Mouse (Mus musculus) cerebellum, postnatal 25 days (tissue): ENCODE results near the gene Gse1.

Experiments used
- DNase-seq, 2 experiments: peaks; one replicate each; pipeline ENCODE4 v3.0.0; 2021; ENCODE audit warnings: mixed read lengths in 2 of 2

The Gse1 gene

DNA sequence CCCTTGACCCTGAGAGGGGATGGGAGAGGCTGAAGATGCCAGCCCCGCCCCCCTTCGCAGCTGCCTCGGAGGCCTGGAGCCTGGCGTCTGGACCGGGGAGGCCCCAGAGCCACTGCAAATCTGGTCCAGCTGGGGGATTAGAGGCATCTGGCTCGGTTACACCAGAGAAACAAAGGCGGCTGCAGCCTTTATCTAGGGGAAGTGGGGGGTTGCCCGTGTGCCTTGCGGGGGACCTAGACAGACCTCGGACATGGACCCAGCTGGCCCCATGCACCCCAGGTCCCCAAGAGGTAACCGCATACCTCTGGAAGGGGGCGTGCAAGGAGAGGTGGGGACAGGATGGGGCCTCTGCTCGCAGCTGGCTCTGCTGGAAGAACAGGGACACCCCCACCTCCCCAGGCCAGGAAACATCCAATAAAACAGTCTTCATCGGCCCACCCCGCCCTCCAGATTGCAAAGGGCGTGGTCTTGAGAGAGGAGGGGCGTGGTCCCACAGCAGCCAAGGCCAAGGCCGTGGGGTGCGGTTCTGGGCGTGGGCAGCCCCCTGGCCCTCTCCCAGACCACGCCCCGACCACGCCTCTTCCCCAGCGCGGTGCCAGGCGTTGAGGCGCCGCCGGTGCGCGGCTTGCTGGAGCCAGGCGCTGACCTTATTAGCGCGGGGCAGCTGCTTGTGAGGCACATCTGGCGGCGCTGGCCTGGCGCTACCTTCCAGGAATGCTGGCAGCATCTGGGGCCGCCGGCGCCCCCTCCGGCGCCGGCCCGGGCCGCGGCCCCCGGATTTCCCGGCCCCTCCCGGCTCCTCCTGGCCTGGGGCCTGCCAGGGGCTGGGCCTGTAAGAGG is 48.0 kb downstream of the Gse1 start:
- peak; percentile 42 to 65 for DNase-seq

DNA sequence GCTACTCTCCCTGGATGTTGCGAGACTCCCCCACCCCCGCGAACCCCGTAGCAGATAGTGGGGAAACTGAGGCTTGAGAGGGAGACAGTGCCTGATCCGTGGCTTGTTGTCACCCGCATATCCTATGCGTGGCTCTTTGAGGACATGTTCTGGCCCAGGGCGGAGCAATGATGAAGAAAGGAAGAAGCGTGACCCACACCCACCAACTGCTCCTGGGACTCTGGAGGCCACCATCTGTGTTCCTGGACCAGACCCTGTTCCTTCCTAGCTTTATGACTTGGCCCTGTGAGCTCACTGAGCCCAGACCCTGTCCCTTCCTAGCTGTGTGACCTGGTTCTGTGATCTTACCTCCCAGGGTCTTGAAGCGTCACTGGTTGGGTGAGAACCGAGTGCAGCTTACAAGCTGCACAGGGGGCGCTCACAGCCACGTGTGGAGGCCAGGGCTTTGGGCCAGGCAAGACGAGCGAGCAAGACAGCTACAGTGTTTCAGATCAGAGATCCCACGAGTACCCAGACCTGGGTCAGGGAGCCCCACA is 48.7 kb downstream of the Gse1 start:
- peak in 1 of 2 experiments; percentile 53 for DNase-seq

DNA sequence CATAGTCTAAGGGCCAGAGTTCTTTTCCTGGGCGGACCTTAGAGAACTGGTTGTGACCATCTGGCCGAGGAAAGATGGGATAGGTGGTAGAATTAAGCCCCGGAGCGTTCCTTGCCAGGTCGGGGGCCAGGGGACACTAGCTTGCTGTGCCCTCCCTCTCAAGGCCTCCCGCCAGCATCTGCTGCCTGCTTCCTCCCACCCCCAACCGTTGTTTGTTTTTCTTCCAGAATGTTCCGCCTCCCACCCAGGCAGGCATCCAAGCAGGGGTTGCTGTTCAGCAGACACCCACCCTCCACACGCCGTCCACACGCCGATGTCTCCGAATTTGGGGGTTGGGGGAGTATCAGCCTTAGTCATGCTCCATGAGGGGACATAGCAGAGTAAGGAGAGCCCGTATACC is 49.8 kb downstream of the Gse1 start:
- no peak for DNase-seq

DNA sequence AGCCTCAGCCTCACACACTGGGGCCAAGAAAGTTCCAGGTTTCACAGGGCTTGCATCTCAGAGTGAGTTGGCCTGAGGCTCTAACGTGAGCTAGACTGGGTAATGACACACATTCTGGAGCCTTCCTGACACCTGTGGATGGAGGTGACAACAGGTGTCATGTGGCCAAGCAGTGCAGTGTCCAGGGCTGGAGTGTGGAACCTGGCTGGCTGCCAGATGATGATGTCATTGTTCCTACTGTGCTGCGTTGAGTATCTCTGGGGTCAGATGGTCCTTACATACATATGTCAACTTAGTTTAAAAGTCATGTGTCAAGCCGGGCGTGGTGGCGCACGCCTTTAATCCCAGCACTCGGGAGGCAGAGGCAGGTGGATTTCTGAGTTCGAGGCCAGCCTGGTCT is 51.2 kb downstream of the Gse1 start:
- DNase-seq = peak; percentile 49 to 69

DNA sequence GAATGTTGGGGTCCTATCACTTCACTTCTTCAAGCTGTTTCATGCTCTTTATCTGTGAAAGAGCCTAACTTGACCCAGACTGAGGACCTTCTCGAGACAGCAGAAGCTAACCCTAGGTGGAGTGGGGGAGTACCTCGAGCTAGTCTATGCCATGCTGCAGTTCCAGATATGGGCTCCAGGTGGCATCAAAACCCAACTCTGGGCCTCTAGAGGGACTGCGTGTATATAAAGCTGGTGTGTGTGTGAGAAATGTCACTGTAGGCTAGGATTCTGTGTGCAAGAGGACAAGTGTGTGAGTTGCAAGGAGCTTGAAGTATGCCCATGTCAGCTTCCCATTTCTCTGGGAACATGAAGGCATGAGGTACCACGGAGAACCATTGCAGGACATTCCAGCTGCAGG is 53.2 kb downstream of the Gse1 start:
- peak; percentile 89 to 93 for DNase-seq

DNA sequence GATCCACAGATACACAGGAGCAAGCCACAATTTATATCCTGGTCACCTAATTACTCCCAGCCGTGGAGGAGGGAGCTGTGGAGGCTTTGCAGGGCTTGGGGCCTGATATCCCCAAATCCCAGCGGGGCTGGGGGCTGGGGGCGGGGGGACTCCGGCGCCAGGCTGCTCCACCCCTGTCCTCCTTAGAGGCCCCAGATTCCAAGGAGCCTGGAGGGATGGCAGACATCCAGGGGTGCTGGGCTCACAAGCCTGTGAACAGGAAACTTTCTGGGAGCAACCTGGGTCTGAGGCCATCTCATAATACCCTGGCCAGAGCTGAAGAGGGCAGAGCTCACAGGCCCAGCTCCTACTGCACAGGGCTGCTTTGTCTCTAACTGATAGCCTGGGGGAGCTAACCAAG is 54.2 kb downstream of the Gse1 start:
- DNase-seq = no peak

DNA sequence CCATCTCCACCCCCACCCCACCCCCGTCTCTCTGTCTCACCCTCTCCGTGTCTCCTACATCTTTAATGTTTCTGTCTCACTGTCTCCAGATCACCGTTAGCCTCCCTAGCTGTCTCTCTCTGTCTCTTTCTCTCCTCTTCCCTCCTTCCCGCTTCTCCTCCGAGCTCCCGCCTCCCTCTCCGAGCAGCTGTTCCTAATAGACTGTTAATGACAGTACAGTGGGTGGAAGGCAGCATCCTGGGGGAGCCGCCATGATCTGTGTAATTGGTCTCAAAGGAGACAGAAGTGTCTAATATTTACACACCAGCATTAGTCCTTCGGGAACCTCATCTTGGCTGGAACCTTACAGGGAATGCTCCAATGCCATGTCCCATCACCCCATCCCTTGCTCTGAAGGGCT is 56.0 kb downstream of the Gse1 start:
- DNase-seq = no peak

DNA sequence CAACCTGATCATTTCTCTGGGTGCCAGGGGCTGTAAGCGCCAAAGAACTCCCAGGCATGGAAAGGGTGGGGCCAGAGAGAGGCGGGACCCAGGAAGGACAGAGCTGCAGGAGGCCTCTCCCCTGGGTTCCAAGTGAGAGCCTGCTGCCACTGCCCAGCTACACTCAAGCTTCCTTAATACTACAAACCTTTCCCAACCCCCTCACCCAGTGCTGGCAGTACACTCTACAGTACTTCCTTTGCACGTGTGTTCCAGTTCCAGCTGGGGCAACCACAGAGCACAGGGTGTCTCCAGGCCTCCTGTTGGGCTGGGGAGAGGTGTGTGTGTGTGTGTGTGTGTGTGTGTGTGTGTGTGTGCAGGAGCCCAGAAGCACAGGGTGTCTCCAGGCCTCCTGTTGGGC is 56.8 kb downstream of the Gse1 start:
- no peak for DNase-seq

DNA sequence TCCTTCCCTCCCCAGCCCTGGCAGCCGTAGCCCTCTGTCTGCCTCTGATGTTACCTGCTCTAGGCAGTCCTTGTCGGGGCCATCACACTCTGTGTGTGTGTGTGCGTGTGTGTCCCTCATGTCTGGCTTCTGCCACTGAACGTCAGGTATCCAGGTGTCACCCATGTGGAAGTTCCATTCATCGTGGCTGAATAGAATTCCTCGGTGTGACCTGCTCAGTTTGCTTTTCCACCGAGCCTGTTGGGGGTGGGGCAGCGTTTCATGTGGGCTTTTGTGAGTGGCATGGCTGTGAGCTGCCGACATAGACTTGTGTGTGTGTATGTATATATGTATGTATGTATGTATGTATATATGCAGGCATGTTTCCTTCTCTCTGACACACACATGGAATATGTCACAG is 57.6 kb downstream of the Gse1 start:
- DNase-seq = no peak

DNA sequence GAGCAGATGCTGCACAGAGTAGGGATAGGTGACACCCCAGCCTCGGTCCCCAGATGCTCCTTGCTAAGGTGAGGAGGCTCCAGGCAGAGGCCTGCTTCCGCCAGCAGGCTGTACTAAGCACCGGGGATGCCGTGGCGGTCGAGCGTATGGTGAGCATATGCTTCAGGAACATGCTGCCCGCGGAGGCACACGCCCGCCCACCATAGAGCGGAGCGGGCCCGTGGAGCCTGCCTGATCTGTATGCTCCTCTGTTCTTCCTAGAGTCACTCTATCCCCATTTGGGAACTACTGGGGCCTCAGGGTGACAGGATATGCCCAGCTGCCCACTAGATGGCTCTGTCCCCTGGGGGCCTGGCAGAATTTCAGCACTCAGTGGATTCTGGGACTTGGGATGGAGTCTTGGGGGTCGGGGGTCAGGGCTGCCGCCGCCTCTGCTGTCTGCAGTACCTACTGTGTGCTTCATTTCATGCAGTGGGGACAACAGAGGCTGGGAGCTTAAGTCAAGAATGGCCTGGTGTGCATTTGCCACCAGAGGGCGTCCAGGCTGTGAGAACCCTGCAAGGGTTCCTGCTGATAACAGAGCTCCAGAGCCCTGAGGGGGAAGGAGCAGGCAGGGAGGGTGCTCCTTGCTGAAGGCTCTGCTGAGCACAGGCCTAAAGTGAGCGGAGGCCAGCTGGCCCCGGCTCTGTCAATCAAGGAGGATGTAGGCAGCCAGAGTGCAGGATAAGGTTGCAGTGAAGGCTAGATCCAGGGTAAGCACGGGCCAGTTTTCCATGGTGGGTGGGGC is 60.1 kb downstream of the Gse1 start:
- DNase-seq = peak; percentile 77 to 84

DNA sequence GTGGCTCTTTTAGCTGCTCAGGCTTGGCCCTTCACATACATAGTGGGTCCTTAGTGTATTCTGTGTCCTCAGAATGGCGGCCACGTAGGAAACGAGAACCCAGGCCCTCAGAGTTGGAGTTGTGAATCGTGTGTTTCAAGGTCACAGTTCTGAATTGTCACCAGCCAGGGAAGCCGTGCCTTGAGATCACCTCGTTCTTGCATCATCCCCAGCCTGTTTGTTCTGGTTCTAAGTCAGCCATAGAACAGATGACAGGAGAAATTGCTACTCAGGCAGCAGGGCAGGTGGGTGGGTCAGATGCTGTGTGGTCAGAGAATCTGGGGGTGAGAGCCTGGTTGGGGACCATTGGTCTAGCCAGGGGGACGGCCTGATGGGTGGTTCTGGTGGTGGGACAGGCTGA is 60.9 kb downstream of the Gse1 start:
- DNase-seq = no peak

DNA sequence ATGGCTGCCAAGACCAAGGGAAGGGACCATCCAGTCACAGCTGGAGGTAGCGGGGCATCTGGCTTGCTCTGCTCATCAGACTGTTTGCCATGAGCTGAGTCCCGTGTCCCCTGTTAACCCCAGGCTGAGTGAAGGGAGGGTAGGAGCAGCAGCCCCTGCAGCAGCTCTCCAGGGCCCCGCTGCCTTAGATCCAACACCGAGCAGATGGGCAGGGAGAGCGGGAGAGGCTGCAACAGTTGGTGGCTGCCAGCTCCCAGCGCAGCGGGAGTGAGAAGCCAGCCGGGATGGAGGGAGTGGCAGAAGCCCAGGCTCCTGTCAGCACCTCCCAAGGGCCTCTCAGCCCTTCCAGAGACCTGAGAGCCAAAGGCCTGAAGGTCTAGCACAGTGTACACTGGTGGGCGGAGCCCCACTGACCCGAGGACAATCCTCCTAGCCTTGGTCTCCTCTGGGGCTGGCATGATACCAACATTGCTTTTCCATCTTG is 61.5 kb downstream of the Gse1 start:
- peak; percentile 89 to 90 for DNase-seq

DNA sequence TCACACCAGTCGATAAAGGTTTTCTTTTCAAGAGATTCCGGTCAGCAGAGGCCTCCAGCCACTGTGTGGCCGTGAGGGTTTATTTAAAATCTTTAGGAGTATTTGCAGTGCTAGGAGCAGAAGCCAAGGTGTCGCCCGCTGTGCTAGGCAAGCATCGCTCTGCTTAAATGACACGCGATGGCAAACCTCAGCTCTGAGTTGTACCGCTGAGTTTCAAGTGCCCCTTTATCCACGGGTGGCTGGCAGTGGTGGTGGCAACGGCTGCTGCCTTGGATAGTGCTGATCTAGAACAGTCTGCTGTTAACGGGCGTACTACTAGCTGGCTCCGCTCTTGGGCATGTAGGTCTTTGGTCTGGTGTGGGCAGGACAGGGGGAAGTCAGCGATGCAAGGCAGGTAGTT is 62.4 kb downstream of the Gse1 start:
- peak; percentile 48 to 52 for DNase-seq

DNA sequence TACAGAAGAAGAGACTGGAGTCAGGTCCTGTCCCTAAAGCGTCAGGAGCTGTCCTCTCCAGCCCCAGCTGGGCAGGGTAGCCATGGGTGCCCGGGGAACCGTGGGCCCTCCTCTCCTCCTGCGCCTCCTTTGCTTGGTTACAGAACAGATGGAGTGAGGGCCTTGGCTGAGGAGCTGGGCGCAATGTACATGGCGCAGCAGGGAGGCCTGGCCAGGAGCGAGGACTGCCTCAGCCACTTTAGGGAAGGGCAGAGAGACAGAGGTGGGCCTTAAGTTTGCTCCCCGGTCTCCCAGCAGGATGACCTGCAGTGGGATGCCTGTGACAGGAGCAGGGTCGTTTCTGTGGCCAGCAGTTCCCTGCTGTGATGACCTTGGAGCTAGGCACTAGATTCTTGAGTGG is 63.4 kb downstream of the Gse1 start:
- peak; percentile 62 to 67 for DNase-seq

DNA sequence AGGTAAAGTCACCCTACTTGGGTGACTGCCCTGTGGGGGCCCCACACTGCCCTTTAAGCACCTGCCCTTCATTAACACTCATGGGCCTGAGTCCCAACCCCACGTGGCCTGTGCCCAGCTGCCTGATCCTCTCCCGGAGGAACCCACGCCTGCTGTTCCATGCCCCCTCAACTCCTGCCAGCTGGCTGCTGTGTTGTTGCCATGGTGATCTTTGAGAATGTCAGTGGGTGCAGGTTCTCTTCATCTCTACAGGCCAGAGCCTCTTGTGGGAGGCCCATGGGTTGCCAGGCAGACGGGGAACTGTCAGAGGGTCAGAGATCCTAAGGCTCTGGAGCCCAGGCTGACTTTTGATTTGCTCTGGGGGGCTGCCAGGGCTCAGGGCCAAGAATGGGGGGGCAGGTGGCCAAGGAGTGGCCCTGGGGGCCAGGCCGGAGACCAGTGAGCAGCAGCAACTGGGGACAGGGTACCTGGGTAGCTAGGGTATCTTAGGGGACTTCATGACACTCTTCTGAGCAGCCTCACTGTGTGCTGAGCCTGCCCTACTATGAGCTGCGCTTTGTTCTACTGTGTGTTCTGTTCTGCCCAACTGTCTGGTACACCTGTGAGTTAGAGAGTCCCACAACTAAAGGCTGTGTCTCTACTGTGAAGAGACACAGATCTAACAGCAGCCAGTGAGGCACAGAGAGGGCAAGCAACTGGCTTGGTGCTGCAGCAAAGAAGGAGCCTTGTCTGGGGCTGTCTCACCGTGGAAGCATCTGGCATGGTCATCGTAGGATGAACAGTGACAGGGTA is 64.3 kb downstream of the Gse1 start:
- peak; percentile 53 to 54 for DNase-seq

DNA sequence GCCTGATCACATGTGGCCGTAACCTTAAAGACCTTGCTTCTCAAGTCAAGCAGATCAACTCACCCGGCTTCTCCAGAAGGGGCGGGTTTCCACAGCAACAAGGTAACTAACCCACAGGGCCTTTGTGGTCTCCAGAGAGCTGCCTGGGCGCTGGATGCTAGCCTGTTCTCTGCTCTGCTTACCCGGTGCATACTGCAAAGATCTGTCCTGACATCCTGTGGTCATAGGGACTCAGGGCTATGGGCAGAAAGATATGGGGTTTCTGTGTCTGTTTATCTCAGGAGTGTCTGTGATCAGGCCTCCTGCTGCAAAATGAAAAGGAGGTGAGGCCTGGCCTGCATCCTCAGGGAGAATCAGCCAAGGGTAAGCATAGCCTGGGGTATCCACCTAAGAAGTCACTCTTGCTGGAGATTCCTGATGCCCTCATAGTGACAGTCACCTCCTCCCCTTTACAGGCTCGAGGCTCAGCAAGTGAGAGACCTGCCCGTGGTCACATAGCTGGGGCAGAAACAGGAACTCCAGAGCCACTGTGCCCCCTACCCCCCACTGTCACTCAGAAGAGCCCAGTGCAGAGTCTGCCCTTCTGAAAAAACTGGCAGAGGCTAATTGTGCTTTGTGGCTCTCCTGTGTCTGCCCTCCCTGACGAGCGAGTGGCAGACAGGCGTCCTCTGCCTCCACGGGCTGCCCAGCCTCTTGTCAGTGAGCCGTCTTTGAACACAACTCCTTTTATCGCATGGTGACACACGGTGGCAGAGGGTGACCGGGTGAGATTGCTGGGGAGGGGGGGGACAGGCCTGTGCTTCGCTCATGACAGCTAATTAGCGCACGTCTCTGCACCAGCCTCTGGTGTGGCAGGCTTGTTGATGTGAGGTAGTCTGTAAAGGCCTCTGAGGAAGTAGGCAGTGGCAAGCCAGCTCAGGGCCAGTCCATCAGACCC is 65.4 kb downstream of the Gse1 start:
- DNase-seq = peak in 1 of 2 experiments; percentile 24

DNA sequence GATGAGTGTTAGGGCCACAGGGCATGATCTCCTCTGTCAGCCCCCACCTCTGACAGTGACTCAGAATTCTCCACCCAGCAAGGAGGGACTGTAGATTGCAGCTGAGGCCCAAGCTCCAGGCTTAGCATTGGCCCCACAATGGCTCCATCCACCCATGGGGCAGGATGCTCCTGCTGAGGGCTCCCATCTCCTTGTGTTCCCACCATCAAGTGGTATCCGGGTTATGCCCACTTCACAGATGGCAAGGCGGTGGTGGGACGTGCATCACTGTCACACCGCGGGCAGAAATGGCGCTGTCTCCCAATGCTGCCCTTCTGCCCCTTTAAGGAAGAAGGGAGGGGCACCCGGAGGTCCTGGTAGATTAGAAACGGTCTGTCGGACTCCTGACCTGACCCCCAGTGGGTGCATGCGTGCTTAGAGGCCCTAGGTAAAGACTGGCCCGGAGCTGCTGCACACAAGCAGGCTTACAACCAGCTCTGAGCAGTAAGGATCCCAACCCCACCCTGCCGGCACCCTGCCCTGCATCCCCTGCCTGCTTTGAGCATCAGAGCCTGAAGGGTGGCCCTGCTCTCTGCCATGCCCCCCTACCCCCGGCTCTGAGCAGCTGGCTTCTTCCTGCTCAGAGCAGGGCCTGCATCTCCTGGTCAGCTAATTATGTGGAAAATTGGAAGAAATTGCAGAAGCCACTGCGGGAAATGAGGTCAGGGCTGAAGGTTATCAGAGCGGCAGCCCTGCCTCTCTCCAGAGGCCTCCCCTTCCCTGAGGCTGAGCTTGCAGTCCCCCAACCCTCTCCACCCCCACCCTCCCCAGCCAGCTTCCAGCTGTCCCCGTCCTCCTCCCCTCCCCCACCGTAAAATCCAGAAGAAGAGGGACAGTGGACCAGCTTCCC is 67.0 kb downstream of the Gse1 start:
- DNase-seq = peak in 1 of 2 experiments; percentile 29

DNA sequence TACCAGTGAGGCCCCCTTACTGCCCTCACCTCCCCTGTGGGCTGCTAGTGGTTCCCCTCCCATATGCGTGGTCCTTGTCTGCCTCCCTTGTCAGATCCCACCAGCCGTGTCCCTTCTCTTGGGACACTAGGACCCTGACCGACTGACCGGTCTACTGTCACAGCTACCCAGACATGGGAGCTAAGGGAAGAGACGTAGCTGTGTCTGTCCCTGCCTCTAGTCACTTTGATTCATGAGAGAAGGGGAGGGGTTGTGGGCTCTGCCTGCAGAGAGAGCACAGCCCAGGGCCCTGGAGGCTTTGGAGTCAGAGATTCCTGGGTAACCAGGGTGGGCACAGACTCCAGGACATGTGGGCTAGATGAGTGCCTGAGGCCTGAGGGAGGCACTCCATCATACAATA is 68.7 kb downstream of the Gse1 start:
- DNase-seq = no peak

DNA sequence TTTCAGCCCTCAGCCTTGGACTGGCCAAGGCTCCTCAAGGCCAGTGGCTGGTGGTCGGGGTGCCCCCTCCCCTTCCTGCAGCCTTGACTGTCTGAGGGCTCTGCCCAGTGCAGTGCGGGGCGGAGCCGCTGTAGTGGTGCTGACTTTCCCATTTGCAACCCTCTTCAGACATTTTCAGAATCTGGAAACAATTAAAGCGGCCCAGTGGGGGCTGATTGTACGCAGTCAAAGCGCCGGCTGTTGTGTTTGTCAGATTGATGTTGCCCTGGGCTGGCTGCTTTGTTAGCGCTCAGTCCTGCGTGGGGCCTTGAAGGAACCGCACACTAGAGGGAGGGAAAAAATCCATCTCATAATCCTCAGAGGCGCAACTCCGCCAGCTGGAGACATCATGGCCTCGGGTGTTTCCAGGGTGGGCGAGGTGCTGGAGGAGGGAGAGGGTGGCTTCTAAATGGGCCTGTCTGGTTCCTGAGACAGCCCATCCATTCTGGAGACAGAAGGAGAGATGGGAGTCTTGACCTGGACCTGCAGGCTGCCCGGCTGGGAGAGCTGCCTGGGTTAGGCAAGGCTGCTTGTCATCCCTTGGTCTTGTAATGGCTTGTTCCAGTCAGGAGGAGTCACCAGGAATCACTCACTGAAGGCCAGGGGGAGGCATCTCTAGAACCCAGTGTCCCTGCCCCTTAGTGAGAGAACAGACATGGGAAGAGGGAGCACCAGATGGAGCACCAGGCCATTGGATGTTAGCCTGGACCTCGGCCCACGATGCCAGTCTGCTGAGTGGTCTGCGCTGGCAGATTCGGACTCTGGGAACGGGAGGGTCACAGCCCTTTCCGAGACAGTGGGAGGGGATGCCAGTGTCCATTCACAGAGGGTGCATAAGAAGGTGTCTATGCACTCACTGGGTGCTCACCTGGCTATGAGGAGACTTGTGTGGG is 70.6 kb downstream of the Gse1 start:
- DNase-seq = no peak
